Mouse (Mus musculus) adrenal gland, postnatal 4 days (tissue): ENCODE data around the gene Rab25. TPM values are rescaled to one million over a fixed set of nuclear protein-coding genes. Genes with fewer than 3 reads are reported as not detected.

Experiments used
- DNase-seq, 2 experiments: peaks; one replicate each; pipeline ENCODE4 v3.0.0; 2021 to 2022; ENCODE audit warnings: low spot score in 2 of 2, mixed read lengths in 2 of 2
- total RNA-seq, 2 experiments: library from RNA; stranded (reverse); gene quantifications; 2 replicates each; pipeline ENCODE4 v1.2.3; 2021

The Rab25 gene
- total RNA-seq, 2 experiments from 2014 or later: 0.54 to 3.9 TPM

DNA sequence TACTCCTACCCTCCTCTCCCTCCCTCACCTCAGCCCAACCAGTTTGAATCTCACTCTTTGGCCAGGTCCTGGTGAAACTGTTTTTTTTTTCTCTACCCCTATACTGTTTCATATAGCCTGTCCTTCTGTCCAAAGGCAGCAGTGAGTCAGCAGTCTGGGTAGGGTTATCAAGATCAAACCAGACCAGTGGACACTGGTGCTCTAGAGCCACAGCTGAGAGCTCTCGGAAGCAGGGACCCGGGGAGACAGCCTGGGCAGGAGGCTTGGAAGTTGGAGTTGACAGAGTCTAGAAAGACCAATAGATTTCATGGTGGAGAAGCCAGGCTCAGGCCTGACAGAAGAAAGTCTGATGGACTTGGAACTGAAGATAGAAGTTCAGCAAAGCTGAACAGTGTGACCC, 20.5 kb upstream of the Rab25 start:
- no peak for DNase-seq

GRCm38 (mm10) chr3:88567892-88568291, 19.8 kb upstream of the Rab25 start:
- DNase-seq: no peak

DNA sequence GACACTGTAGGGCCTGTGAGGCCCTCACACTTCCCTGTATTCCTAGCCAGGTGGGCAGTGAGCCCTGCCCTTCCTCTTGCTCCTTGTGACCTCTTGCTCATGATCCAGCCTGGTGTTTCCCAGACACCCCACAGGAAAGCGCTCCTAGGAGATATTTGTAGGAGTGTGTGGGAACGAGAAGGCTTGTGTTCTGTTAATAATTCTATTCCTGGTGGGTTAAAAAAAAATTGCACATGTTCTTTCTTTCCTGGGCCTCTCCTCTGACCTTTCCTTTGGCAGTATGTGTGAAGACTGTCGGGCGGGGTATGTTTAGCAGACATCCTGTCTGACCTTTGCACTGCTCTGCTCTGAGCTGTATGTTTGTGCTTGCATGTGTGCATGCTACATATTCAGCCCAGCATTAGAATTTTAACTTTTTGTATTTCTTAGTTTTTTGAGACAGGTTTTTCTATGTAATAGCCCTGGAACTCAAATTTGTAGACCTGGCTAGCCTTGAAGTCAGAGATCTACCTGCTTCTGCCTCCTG, 18.5 kb upstream of the Rab25 start:
- DNase-seq: no peak

GRCm38 (mm10) chr3:88566116-88566515, 18.0 kb upstream of the Rab25 start:
- DNase-seq: no peak

DNA sequence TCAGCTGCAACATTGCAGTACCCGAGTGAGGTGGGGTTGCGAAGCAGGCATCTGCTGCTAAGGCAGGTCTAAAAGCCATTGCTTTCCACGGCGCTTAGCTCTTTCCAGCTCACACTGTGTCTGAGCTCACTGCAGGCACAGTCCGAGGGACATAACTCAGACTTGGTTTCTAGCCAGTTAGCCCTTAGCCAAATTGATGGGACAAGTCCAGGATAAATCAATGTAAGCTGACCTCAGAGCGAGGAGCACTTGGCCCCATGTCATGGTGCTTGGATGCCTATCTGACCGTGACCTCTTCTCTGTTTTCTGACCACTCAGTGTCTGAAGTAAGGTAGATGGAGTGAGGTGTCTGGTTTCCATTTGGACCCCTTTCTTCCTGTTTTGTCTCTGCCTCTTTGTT, 15.9 kb upstream of the Rab25 start:
- DNase-seq: no peak

GRCm38 (mm10) chr3:88563442-88563841, 15.3 kb upstream of the Rab25 start:
- no peak for DNase-seq

DNA sequence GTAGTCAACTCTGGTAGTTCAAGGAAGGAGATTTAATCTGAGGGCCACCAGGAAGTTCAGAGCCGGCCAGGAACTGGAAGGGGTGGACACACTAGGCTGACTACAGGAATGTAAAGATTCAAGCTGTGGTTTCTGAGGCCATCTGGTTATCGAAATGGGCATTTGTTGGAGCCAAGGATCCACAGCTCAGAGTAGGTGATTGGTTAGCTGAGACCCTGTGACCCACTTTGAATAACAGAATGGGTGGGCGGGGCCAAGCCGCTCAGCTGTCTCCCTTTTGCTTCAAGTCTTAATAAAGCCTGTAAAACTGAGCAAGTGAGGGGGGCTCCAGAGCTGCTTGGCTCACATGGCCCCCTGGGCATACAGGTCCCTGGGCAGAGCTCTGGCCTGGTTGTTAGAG, 13.9 kb upstream of the Rab25 start:
- DNase-seq: no peak

GRCm38 (mm10) chr3:88559596-88559995, 11.5 kb upstream of the Rab25 start:
- no peak for DNase-seq

DNA sequence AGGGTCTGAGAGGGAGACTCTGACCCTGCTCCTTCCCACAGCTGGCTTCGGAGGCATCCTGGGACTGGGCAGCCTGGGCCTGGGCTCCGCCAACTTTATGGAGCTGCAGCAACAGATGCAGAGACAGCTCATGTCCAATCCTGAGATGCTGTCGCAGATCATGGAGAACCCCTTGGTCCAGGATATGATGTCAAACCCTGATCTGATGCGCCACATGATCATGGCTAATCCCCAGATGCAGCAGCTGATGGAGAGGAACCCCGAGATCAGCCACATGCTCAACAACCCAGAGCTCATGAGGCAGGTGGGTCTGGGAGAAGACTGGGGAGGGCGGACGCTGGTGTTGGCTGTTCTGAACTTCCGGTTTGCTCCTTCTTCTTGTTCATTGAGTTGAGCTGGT, 8.5 kb upstream of the Rab25 start:
- DNase-seq: no peak

DNA sequence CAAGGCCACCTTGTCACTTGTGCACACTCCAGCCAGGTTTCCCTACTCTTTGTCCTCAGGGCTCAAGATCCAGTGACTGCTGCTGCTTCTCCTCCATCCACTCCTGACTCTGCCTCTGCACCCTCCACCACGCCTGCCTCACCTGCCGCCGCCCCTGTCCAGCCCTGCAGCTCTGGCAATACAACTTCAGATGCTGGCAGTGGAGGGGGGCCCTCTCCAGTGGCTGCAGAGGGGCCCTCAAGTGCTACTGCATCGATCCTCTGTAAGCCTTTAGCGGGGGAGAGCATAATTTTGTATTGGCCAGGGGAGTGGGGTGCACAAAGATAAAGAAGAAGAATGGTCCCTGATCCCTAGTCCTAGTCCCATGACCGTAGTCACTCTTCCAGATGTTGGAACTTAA, 7.6 kb upstream of the Rab25 start:
- DNase-seq: no peak

DNA sequence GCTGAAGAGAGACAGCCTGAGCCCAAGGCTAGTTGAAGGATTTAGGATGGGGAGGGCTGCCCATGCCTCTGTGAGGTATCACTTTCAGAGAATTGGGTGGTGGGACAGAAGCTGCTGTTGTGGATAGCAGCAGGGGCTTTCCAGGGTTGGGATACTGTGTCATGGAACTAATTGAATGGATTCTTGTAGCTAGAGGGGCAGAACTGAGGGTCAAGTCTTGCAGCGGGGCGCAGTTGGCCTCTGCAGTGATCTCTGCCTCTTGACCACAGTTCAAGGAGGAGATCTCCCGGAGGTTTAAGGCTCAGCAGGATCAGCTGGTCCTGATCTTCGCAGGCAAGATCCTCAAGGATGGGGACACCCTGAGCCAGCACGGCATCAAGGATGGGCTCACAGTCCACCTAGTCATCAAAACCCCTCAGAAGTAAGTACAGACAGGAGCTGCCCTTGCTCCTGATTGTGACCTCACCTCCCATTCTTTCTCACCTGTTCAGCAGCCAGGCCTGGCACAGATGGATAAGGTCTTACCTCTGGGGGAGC, 7.0 kb upstream of the Rab25 start:
- no peak for DNase-seq

- DNase-seq: no peak
Measured at GRCm38 (mm10) chr3:88553880-88554586, 5.9 kb upstream of the Rab25 start.

DNA sequence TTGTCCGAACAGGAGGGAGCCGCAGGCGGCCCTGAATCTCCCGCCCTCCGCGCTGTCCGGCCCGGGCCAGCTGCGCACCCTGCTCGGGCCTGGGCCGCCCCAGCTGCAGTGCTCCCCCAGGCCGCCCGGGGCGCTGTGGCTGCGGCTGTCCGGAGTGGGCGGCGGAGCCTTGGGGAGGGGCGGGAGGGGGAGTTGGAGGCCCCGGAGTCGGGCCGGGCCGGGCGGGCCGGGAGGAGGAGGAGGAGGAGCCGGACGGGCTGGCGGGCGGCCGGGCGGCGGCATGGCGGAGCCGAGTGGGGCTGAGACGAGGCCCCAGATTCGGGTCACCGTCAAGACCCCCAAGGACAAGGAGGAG, 5.4 kb upstream of the Rab25 start, which contains the start of gene Ubqln4:
Gene Ubqln4 (plus strand): TSS at position 234 of the 355 bp plus-strand sequence.
- DNase-seq: peak; percentile 85 to 95

- peak; percentile 76 to 93 for DNase-seq
Measured at GRCm38 (mm10) chr3:88552676-88553524, 4.8 kb upstream of the Rab25 start, which contains the start of gene Lamtor2. Lamtor2 (minus strand) TSS chr3:88553074.

DNA sequence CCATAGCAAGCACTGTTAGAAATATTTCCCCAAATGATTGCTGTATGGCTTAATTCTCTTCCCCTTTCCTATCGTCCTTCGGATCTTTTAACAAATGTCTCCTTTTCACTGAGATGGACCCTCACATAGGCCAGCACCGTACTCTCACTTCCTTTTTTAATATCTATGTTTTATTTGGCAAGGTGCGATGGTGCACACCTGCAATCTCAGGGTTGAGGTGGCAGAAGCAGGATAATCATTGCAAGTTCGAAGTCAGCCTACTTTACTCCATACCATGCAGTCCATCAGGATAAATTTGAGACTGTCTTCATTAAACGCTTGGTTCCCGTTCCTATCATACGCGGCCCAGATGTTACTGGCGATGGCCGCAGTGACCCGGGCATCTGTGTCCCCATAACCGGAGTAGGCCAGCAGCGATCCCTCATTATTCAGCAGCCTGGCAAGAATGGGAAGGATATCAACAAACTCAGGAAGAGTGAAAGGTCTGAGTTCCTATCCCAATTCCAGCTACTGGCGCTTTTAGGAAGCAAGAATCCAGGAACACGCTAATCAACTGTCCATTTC, 4.1 kb upstream of the Rab25 start:
- no peak for DNase-seq

DNA sequence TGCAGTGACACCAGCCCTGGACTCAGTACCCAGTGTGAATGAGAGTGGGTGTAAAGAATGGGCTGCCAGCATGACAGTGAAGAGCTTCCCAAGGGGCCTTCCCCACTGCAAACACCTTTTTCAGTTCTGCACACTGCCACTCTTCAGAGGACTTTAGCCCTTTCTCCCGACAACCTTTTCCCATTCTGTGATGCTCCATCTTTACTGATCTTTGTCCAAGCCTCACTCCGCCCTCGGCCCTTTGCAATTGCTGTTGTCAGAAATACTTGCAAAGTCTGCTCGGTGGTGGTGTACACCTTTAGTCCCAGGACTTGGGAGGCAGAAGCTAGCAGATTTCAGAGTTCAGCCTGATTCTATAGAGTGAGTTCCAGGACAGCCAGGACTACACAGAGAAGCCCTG, 3.5 kb upstream of the Rab25 start:
- DNase-seq: no peak

DNA sequence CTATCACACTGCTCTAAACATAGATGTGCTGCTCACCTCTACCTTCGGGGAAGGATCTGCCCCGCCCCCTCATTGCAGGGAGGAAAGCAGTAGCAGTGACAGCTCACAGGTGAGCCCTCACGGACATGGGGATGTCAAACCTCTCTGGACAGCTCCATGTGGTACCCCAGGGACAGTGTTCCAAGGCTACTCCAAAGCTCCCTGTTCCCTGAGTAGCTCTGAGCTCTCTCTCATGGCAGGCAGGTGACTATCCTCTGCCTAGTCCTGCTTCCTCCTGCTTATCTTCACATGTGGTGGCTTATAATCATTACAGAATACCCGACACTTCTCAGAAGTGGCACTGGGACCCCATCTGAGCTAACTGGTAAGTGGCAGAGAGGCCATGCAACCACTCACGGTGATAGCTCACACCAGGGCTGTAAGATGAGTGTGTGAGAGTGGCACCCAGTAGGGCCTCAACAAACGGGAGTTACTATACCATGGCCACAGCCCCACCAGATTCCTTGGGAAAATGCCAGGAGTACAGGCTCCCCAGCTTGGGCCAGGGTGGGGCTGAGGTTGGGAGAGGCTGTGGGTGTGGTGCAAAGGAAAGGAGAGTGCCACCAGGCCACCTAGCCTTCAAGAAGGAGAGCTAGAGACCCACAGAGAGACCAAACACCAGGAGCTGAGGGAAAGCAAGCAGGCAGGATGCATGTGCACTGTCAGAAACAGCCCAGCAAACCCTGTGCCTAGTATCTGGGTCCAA, 1.3 kb downstream of the Rab25 start:
- DNase-seq: no peak

DNA sequence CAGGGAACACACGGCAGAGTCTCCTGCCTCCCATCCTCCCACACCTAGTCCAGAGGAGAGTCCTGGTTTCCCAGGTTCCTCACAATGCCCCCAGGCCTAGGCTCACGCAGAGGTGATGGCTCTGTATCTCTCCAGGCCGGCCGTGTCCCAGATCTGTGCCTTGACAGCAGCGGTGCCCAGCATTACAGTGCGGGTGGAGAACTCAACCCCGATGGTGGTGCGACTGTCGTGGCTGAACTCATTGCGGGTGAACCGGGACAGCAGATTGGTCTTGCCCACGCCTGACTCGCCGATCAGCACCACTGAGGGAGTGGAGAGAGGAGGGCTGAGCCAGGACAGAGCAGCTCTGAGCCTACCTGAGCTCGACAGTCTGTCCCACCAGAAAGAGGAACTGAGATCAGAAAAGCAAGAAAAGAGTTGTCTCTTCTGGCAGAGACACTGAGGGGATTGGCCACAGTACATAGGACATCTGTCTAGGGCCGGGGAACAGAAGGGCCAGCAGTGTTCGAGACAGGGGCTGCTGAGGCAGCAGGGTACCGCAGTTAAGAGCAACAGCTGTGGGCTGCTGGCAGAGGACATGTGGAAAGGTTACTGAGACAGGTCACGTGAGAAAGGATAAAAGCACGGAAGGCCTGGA, 3.0 kb downstream of the Rab25 start:
- no peak for DNase-seq

GRCm38 (mm10) chr3:88544514-88544913, 3.6 kb downstream of the Rab25 start:
- no peak for DNase-seq

- DNase-seq: no peak
Measured at GRCm38 (mm10) chr3:88543651-88544410, 4.3 kb downstream of the Rab25 start.
